Mouse (Mus musculus) neutrophil, adult 5-6 weeks (primary cell): ENCODE measurements around the gene Tmem127. TPM values are rescaled to one million over a fixed set of nuclear protein-coding genes. Genes with fewer than 3 reads are reported as not detected.

Experiments used
- ATAC-seq: fragments of 151-379, 151-347 bp; 2 replicates; pipeline ENCODE4 v1.8.0; 2017; ENCODE audit warnings: mild to moderate bottlenecking, moderate TSS enrichment; ENCODE audit not compliant: insufficient number of reproducible peaks, poor library complexity, low FRiP score, severe bottlenecking; ENCODE audit errors: extremely low read depth
- total RNA-seq: library from RNA; stranded (forward); fragments of 200-1000 nt; gene quantifications from 2 replicates; pipeline ENCODE4 v1.2.3, GENCODE M21; 2017

Gene Tmem127
- total RNA-seq, 1 experiment from 2014 or later = 83.6 TPM

DNA sequence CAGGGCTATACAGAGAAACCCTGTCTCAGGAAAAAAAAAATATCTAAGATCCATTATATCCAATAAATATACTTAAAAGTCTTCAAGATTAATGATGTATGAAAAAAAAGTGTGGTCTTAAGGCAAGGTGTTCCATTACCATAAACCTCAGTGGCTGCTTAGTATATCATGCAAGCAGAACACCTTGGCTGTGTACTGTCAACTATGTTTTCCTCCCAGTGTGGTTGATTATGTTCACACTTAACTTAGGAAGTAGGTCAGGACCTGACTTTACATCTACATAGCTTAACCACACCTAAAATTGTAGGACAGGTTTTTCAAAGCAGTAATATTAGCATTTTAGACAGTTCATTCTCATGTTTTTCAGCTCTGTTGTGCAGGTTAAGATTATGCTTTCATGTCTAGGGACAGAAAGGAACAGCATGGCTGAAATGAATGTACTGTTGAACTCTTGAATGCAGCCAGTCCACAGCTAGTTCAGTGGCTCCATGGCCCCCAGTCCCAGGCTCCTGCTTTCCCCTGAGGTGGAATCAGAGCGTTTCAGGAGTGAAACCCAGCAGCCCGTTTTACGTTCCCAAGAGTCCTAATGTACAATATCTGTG is 57.0 kb downstream of the Tmem127 start:
- ATAC-seq = no peak

DNA sequence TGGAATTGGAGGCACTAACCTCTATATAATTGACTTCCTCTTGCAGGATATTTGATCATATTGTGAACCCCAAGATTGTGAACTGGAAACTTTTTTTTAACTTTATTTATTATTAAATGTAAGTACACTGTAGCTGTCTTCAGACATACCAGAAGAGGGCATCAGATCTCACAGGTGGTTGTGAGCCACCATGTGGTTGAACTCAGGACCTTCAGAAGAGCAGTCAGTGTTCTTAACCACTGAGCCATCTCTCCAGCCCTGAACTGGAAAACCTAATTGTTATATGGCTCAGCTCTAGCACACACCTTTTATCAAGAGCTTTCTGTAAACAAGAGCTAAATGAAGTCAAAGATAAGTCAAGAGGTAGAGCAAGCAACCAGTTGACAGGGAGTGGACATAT is 58.4 kb downstream of the Tmem127 start:
- no peak for ATAC-seq

DNA sequence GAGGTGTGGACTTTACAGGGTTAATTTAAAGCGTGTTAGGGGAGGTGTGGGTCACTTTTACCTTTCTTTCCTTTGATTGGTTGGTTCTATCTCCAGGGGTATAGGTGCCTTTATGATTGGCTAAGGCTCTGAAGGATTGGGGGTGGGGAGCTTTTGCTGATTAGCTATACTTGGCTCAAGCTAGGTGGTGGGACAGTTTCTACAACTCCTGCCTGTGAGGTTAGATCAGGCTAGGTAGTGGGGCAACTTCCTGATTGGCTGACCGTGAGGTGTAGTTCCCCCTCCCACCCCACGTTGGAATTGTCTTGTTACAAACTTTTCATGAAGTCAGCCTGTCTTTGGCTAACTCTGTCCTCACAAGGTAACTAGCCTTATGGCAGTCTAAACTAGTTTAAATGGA is 59.5 kb downstream of the Tmem127 start:
- ATAC-seq = no peak; the same call in 1 of the 2 replicates

DNA sequence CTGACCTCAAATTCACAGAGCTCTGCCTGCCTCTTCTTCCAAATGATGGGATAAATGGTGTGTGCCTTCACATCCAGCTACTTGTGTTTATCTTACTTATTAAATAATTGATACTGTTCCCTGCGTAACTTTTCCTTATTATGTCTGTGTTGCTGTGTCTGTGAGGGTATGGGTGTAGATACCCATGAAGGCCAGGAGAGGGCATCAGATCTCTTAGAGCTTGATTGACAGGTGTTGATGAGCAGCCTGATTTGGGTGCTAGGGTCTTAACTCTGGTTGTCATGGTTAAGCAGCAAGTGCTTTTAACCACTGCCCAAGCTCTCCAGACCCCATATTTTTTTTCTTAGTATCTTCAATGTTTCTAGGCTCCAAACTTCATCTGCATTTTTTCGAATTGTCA is 61.0 kb downstream of the Tmem127 start:
- ATAC-seq = peak; percentile 90

- ATAC-seq = no peak
Observed at GRCm38 (mm10) chr2:127310246-127310645, 62.5 kb downstream of the Tmem127 start.

- ATAC-seq = no peak
Observed at GRCm38 (mm10) chr2:127310685-127311084, 63.0 kb downstream of the Tmem127 start.

Other genes with a start within 250 kb of the Tmem127 start
- 29.6 and 36.9 TPM in 2 replicates for gene Ap4e1, start 239.2 kb upstream of the Tmem127 start, total RNA-seq
- gene Blvra, start 177.2 kb upstream of the Tmem127 start, total RNA-seq = 9.2 and 14.7 TPM in 2 replicates
- gene Ncaph, start 114.0 kb upstream of the Tmem127 start, total RNA-seq = 2.3 and 5.4 TPM in 2 replicates
- 14.2 and 18.0 TPM in 2 replicates for gene Itpripl1, start 104.5 kb upstream of the Tmem127 start, total RNA-seq
- gene 1810024B03Rik, start 39.6 kb upstream of the Tmem127 start, total RNA-seq = 1.3 and 2.3 TPM in 2 replicates
- gene Snrnp200, start 39.5 kb upstream of the Tmem127 start, total RNA-seq = 180 and 197 TPM in 2 replicates
- gene Ciao1, start 92 bp upstream of the Tmem127 start, total RNA-seq = 23.6 and 32.8 TPM in 2 replicates
- 110 and 111 TPM in 2 replicates for gene Stard7, start 22.3 kb downstream of the Tmem127 start, total RNA-seq
- gene Dusp2, start 88.3 kb downstream of the Tmem127 start, total RNA-seq = 175 and 211 TPM in 2 replicates
- gene Astl, start 90.7 kb downstream of the Tmem127 start, total RNA-seq = 1.2 and 1.5 TPM in 2 replicates
- gene Adra2b, start 115.3 kb downstream of the Tmem127 start, total RNA-seq = not detected in 2 replicates
- not detected in 2 replicates for gene Gpat2, start 177.3 kb downstream of the Tmem127 start, total RNA-seq
- 8.5 and 11.8 TPM in 2 replicates for gene Fahd2a, start 196.7 kb downstream of the Tmem127 start, total RNA-seq